Mouse (Mus musculus) limb, embryonic 14.5 days (tissue): ENCODE measurements around the gene Wee2. TPM values are rescaled to one million over a fixed set of nuclear protein-coding genes. Genes with fewer than 3 reads are reported as not detected.

ENCODE experiments used
- ATAC-seq: fragments of 200-750 bp; cut with Nextera tagmentation; 2 replicates; pipeline ENCODE4 v1.8.0; 2017; ENCODE audit warnings: low read depth, moderate number of reproducible peaks, moderate TSS enrichment; ENCODE audit not compliant: low FRiP score
- DNase-seq: peaks from one replicate; pipeline ENCODE4 v3.0.0-alpha.2; 2015; ENCODE audit warnings: low spot score
- H3K27ac ChIP-seq: fragments of 300-500 bp; sonication (generic); replicated peaks from 2 replicates; pipeline ENCODE4 v1.5.1; 2014; ENCODE audit warnings: low read depth, mild to moderate bottlenecking, low read length, moderate library complexity, mixed read lengths
- H3K27me3 ChIP-seq: fragments of 300-500 bp; sonication (generic); 2 replicates; pipeline ENCODE4 v1.6.1; 2014; ENCODE audit warnings: low read length, mixed read lengths; ENCODE audit not compliant: control insufficient read depth, insufficient read depth
- H3K36me3 ChIP-seq: fragments of 300-500 bp; sonication (generic); 2 replicates; pipeline ENCODE4 v1.6.1; 2014; ENCODE audit warnings: mild to moderate bottlenecking, low read length, moderate library complexity, mixed read lengths; ENCODE audit not compliant: control insufficient read depth, insufficient read depth
- H3K4me1 ChIP-seq: fragments of 300-500 bp; sonication (generic); 2 replicates; pipeline ENCODE4 v1.6.1; 2014; ENCODE audit warnings: antibody characterized with exemption, low read length, mixed read lengths; ENCODE audit not compliant: control insufficient read depth, insufficient read depth
- H3K4me2 ChIP-seq: fragments of 300-500 bp; sonication (generic); replicated peaks from 2 replicates; pipeline ENCODE4 v1.6.1; 2014; ENCODE audit warnings: low read depth, mild to moderate bottlenecking, low read length, moderate library complexity; ENCODE audit not compliant: severe bottlenecking
- H3K4me3 ChIP-seq: fragments of 300-500 bp; sonication (generic); replicated peaks from 2 replicates; pipeline ENCODE4 v1.5.1; 2014; ENCODE audit warnings: low read length
- H3K9ac ChIP-seq: fragments of 300-500 bp; sonication (generic); 2 replicates; pipeline ENCODE4 v1.6.1; 2014; ENCODE audit warnings: mild to moderate bottlenecking, low read depth, low read length, moderate library complexity; ENCODE audit not compliant: severe bottlenecking
- H3K9me3 ChIP-seq: fragments of 300-500 bp; sonication (generic); 2 replicates; pipeline ENCODE4 v1.6.1; 2016; ENCODE audit warnings: low read length; ENCODE audit not compliant: control insufficient read depth
- POLR2A ChIP-seq: fragments of 200-500 bp; IDR thresholded peaks from 2 replicates; pipeline ENCODE4 v1.8.0; 2012; ENCODE audit warnings: inconsistent platforms, mild to moderate bottlenecking, moderate library complexity, borderline replicate concordance; ENCODE audit not compliant: insufficient read depth, insufficient read length; ENCODE audit errors: extremely low read depth
- WGBS: fragments of 180-500 bp; shearing (Covaris S2); extraction: QIAGEN DNeasy Blood & Tissue Kit; methylation state at CpG from one replicate; pipeline ENCODE4 v1.1.7; 2014; 5-methylcytosine and 5-hydroxymethylcytosine counted together
- polyA plus RNA-seq, 2 experiments: library from polyadenylated mRNA; depleted of rRNA in 1 of 2; stranded (reverse) in 1 of 2; unstranded in 1 of 2; fragments of >200 nt; fragmentation: Nextera tagmentation in 1 of 2; extraction: Ambion mirVana in 1 of 2; gene quantifications; 2 replicates each; pipeline versions ENCODE4 v1.2.1 to v1.2.3; 2012 to 2014

Wee2 gene
- polyA plus RNA-seq, 2 experiments = not detected

GRCm38 (mm10) chr6:40443281-40443928 is 4.5 kb downstream of the Wee2 start:
- ATAC-seq = no peak
- WGBS = 18% methylated on average over 10 of the region's 10 CpGs

GRCm38 (mm10) chr6:40448626-40449025 is 9.7 kb downstream of the Wee2 start:
- no peak overlapping the region for H3K4me2 ChIP-seq
- no peaks in the 10 kb centered on the region for H3K36me3 ChIP-seq
- no peaks in the 10 kb centered on the region for H3K27me3 ChIP-seq
- H3K9ac ChIP-seq = no peak overlapping the region
- no peak for DNase-seq
- H3K9me3 ChIP-seq = no peaks in the 10 kb centered on the region
- H3K4me3 ChIP-seq = no peak overlapping the region
- TF ChIP-seq POLR2A = no peak
- ATAC-seq = no peak
- no peak overlapping the region for H3K27ac ChIP-seq
- no peaks in the 10 kb centered on the region for H3K4me1 ChIP-seq

More at GRCm38 (mm10) chr6:40443281-40443928, 4.5 kb downstream of the Wee2 start:
- H3K4me1 ChIP-seq = no peaks in the 10 kb centered on the region
- H3K27ac ChIP-seq = no peak overlapping the region
- H3K9ac ChIP-seq = no peak overlapping the region
- TF ChIP-seq POLR2A = no peak
- no peak overlapping the region for H3K4me2 ChIP-seq
- H3K9me3 ChIP-seq = no peaks in the 10 kb centered on the region
- H3K4me3 ChIP-seq = no peak overlapping the region
- no peak for DNase-seq
- H3K36me3 ChIP-seq = no peaks in the 10 kb centered on the region
- 0 out of 2 replicates have a peak, but pooled peaks cover 3% of the 10 kb centered on the region for H3K27me3 ChIP-seq

DNA sequence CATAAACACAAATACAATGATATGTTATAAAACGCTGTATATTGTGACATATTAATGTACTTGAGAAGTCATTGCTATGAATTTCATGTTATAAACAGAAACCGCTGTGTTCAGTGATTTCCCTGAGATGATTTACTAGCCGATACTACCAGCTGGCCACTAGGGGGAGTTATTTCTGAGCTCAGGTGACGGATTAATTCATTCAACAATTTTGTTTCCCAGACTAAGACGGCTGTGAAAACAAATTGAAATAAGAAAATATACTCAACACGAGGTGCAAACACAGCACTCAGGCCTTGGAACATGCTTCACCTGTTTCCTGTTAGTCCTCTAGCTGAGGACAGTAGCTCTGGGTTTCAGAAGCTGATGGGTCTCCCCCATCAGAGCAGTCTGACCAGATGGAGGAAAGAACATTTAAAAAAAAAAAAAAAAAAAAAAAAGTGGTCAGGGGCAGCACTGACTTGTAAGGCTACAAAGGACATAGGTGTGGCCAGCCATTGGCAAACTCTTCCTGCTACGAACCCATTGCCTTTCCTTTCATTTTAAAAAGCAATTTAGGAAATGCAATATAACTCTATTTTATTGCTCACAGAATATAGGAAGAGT is 15.7 kb downstream of the Wee2 start:
- ATAC-seq (no peak), DNase-seq (no peak)
- WGBS = 25% methylated on average over 7 of the region's 7 CpGs

GRCm38 (mm10) chr6:40465710-40466109 is 26.8 kb downstream of the Wee2 start:
- Histone ChIP-seq H3K27ac (no peak overlapping the region), H3K36me3 (no peaks in the 10 kb centered on the region), H3K27me3 (no peaks in the 10 kb centered on the region), H3K4me2 (no peak overlapping the region), H3K4me1 (no peaks in the 10 kb centered on the region), H3K9me3 (no peaks in the 10 kb centered on the region), H3K9ac (no peak overlapping the region), H3K4me3 (no peak overlapping the region)
- ATAC-seq (no peak), DNase-seq (no peak)
- no peak for TF ChIP-seq POLR2A
- WGBS = 53% methylated on average over 6 of the region's 6 CpGs

More for the DNA sequence above, 15.7 kb downstream of the Wee2 start:
- Histone ChIP-seq H3K9me3 (no peaks in the 10 kb centered on the region), H3K36me3 (no peaks in the 10 kb centered on the region), H3K27ac (no peak overlapping the region), H3K4me2 (no peak overlapping the region), H3K27me3 (no peaks in the 10 kb centered on the region), H3K9ac (no peak overlapping the region), H3K4me3 (no peak overlapping the region), H3K4me1 (no peaks in the 10 kb centered on the region)
- TF ChIP-seq POLR2A = no peak

DNA sequence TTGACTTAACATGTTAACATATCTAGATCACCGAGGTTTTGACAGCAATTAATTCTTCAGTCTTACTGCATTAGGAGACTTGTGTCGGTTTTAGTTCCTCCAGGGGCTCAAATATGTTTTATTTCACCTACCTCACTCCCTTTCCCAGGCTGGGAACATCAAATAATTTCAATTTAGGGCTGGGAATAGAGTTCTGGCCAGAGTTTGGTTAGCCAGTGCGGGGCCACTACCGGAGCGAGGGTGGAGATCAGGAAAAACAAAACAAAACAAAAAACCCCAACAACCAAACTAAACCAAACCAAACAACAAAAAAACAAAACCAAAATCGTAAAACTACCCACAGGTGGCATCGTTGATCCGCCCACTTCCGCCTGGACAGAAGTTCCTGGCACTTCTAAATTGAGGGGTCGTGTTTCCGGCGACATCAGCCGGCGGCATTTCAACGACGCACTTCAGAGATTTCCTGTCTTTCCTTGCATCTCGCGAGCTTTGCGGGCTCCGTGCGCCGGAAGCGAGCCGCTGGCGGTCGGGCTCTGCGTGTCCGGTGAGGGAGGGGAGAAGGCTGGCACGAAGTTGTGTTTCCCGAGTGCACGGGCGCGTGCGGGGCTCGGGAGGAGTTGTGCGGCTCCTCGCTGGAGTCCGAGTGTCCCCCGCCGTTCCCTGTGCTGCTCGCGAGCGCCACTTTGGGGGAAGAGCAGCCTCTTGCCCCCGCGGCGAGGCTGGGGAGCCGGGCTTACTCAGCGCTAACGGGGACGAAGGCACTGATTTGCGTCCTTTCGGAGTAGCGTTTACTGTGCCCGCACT is 32.2 kb downstream of the Wee2 start, which contains the start of gene Ssbp1:
Gene Ssbp1 (plus strand): TSS at position 437 of the 804 bp plus-strand sequence.
- Histone ChIP-seq H3K4me2 (peak within 1 kb of the TSS; percentile 88), H3K9ac (peak within 1 kb of the TSS; percentile 92), H3K36me3 (peaks cover 30% of the 10 kb centered on the region), H3K27ac (peak within 1 kb of the TSS; percentile 98), H3K4me1 (peaks cover 4% of the 10 kb centered on the region; the same call in 1 of the 2 replicates), H3K27me3 (no peaks in the 10 kb centered on the region), H3K4me3 (peak within 1 kb of the TSS; percentile 67), H3K9me3 (no peaks in the 10 kb centered on the region)
- DNase-seq = peak; percentile 95
- peak; percentile 97 for ATAC-seq
- peak; percentile 99 for TF ChIP-seq POLR2A
- WGBS = under 1% methylated on average over 53 of the region's 54 CpGs
